Mouse (Mus musculus) fibroblast of lung, adult 2 months (primary cell): ENCODE results near the gene Atxn1.

Experiments
- DNase-seq: peaks from one replicate; pipeline ENCODE4 v3.0.0-alpha.2; 2011; ENCODE audit warnings: low read depth

The Atxn1 gene

DNA sequence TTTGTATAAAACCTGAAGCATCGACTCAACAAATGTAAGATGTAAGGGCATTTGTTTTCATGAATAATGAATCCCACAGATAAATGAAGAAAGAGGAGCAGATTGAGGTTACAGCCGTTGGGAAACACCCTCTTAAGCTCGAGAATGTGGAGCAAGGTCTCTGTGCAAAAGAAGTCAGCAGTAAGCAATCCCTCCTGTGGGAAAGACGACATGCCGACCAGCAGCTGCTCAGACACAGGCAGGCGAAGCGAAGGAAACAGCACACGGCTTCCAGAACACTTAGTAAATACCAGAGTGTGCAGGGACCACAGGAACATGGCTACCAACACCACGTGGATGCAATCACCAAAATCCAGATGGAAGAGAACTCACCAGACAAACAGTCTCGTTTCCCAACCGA is 294.8 kb downstream of the Atxn1 start:
- DNase-seq: no peak

DNA sequence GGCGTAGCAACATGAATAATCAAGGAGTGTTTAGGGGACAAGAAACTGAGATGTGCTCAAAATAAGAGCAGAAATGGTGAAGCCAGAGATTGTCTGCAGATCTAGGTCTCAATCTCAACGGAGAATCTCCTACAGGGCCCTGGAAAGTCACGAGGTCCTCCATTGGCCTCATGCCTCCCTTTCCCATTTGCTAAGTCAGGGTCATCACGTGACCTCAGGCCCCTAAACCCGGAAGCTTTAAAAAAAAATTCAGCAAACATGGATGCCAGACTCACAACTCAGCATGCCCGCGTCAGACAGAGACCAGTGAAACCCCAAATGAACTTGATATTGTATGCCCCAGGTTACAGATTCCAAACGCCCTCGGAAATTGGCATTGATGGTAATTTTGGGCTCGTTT is 302.0 kb downstream of the Atxn1 start:
- DNase-seq: no peak

DNA sequence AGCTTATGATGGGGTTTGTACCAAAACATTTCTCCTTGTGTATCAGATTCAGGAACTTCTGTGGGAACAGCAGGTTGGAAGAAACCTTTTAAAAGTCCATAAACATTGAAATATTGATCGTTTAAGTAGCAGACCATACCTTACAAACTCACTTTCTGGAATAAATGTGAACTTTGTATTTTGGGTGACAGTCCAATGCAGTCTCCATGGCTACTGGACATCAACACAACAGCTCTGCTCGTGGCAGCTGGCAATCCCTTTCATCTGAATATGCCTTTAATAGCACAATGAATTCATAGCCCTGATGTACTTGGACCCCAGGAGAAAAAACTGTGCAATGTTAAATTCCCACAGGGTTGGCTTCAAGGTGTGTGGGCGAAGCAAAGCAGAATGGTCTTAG is 302.6 kb downstream of the Atxn1 start:
- no peak for DNase-seq

DNA sequence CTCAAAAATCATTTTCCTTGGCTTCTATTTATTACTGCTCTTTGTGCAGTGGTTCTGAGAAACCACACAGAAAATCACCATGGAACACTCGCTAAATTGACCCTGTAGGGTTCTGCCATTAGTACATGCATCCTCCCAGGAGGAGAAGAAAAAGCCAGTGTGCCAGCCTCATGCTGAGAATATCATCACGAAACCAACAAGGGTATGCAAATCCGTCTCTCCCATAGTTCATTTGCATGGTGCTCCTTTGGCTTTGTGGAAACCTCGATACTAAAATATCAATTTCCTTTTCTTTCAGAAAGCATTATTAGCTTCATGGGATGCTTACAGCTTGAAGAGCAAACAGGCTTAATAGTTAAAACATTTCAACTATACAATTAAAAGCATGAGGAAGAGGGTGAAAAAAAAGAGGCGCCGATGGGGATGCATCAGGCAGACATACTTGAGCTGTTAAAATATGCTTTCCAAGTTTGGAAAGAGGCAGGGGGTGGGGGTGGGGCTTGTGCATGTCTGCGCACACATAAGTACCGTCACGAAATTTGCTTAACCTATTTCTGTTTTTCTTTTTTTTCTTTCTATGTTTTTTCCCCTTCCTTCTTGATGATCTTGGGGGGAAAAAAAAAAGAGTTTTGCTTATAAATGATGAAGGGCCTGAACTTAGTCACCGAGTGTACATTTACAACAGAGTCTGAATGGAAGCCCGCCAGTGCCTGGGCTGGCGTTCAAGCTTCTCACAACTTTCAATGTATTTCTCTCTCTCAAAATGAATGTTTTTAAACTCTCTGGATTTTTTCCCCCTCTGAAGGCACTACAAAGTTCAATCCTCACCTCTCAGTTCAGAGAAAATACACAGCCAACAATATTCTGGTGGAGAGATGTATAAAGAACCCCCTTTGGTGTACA is 303.3 kb downstream of the Atxn1 start:
- no peak for DNase-seq

DNA sequence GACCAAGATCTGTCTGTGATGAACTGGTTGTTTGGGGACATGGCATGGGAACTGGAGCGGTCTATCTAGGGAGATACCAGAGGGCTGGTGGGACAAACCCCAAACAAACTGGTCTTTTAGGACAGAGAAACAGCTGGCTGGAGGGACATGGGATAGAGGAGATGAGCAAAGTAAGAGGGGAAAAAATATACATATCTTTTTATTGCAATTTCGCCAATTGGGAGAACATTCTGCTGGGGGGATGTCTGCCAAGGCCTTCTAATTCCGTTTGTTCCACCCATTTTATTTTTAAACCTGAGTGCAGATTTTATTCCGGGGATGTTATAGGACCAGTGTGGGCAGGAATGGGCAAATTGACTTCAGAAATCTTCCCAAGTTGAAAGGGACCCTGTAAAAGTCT is 305.0 kb downstream of the Atxn1 start:
- DNase-seq: no peak

DNA sequence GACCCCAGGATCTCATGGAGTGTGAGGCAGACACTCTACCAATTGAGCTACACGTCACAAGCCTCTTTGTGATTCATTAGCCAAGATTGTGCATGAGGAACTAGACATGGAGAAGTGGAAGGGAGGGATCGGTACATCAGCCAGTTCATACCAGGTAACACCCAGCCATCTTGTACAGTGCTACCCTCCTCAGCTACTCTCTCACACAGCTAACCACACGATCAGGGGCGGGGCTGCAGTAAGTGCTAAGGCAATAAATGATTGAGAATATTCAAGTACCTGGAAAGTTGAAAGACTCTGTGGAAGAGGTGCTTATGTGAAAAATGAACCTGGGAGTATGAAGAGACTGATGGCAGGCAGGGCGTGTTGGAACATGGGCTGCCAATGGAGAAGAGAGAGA is 306.5 kb downstream of the Atxn1 start:
- DNase-seq: no peak

DNA sequence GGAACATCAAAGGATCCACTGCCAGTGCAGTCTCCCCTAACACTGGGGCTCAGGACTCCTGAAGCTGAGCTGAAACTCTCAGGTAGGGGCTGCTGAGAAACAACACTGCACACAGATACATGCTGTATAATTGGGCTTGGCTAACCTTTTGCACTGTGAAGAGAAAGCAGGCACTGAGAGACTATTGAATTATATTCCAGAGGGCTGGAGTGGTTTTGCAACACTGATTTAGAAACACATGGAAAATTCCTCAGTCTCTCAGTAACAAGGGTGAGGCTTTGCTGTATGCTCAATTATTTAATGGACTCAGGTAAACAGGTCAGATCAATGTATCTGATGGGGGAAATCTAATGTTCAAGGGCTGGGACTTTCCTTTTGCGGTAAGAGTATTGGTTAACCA is 307.6 kb downstream of the Atxn1 start:
- no peak for DNase-seq

DNA sequence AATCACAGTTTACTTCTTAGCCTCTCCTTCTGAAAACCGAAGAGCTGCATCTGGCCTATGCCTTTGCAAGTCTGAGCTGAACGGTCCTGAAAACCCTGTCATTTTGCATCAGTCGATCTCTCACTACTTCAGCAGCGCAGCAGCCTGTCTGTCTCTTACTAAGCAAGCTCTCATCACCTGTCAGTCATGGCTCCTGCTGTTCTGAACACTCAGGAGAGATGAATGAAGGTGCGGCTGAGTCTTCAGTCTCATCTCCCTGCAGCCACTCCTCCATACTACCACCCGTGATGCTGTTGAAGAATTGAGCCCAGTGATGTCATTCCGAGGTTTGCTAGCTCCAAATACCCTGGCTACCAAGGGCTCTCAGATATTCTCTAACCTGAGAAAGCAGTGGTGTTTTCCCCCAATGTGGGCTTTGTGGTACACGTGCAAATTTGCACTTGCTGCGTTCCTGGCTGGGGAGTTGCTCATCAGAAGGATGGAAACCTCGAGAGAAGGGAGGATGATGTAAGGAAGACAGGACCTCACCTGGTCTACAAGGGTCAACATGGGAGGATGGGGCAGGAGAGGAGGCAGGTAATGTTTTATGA is 313.1 kb downstream of the Atxn1 start:
- no peak for DNase-seq

DNA sequence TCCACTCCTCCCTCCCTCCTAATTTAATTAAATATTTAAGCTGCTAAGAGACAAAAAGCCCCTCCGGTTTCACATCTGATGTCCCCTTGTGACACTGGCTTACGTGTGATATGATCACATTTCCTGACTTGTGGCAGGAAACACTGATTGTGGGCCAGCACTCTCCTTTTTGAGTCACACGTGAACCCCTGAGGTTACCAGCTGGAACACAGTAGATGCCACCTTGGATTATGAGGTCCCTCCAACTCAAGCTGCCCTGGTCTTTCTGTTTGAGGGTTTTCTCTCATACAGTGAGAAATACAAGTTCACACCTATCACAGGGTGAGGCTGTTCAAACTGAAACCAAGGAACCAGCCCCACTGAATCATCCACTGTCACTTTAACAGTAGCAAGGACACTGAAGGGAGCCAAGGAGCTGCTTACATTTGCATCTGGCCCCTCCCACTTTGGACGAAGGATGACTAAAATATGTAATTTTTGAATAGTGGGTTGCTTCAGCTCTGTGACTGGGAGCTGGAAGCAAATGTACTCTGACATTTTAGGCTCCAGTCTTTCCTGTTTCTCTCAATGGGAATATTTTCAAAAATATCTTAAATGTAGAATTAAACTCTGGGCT is 315.5 kb downstream of the Atxn1 start:
- DNase-seq: no peak

DNA sequence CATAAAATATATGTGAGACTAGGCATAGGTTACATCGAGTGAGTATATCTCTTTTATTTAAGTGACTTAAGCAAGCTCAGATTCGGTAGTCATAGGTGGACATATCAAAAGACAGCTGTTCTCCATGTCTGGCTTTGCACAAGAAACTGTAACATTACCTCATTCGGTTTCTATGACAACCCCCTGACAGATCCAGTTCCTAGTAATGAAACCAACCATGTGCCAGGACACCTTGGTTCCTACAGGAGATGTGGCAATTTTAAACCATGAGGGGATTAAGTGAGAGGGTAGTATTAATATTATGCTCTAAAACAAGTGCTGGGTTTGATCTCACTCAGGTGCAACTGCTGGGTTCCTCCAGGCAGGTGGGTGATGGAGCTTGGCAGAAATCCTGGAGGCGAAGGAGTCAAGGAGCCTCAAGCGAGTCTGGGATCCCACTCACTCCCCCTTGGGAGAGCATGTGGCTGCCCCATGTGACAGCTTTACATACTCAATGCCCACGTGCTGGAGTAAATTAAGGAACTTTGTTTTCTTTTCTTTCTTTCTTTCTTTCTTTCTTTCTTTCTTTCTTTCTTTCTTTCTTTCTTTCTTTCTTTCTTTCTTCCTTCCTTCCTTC is 320.9 kb downstream of the Atxn1 start:
- DNase-seq: no peak

DNA sequence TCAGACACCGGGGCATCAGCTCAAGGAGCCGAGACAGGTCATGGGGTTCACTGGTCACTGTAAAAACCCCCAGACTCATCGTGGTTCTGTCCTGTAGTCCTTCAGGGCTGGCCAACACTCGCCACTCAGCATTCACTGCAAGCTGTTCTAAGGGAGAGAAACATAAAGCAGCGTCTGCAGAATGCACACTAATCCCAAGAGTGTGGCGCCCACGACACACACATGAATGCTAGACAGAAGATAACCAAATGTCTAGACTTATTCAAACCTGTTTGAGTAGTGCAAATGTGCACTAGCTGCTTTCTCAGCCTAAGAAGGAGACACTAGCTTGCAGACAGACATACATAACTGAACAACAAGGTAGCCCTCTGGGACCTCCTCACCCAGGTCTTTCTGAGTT is 321.9 kb downstream of the Atxn1 start:
- DNase-seq: no peak

DNA sequence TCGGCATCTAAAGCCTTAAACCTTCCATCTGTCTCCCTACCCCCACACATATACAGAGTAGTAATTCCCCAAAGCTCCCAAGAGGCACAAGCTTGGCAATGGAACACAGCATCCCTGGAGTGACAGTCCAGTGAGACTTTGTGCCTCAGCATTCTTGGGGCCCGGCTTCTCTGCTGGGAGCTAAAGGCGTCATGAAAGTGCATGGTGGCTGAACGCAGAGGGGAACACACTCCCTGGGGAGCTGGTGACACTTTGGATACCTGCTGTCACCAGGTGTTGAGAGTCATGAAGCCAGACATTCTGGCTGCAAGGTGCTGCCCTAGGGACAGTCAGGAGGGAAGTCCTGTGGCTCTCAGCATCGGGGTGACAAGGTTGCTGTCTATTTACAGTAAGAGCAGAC is 324.4 kb downstream of the Atxn1 start:
- DNase-seq: no peak

DNA sequence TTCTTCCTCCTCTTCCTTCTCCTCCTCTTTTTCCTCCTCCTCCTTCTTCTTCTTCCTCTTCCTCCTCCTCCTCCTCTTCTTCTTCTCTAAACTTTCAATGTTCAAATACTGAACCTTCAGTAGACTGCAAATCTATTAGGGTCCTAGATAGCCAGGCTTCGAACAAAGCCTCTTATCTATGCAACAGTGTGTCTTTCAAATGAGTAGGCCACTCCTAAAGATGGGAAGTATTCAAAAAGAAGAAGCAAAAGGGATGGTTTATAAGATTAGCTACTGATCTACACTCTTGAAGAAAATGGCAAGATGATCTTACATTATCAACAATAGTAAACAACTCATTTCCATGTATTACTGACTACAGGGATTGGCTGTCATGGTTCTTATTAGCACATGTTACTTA is 326.5 kb downstream of the Atxn1 start:
- no peak for DNase-seq

DNA sequence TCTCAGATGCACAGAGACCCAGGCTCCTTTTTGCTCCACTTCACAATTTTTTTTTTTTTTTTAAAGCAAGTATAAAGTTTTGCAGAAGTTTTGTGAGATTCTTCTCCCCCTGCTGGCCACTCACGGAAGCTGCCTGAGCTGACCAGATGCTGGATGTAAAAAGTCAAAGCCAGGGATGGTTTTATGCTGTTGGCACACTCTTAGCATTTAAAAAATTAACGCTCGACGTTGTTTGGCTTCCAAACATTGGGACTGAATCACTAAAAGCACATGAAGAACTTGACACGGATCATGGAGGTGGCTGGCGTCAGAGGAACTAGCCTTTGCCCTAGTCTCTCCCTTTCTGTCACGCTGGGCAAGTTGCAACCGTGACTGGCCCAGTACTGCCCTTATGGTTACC is 327.5 kb downstream of the Atxn1 start:
- DNase-seq: no peak

DNA sequence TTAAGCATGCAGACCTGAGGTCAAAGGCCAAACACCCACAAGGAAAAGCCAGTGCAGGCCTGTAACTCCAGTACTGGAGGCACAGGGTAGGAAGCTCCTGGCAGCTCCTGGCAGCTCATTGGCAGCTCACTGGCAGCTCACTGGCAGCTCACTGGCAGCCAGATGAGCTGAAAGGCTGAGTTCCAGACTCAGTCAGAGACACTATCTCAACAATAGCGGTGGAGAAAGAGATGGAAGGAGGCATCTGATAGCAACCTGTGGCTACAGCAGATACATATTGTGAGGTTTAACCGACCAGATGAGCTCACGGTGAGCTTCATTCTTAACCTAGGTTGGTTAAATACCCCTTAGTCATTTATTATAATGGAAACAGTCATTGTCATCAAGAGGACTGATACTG is 328.4 kb downstream of the Atxn1 start:
- no peak for DNase-seq

DNA sequence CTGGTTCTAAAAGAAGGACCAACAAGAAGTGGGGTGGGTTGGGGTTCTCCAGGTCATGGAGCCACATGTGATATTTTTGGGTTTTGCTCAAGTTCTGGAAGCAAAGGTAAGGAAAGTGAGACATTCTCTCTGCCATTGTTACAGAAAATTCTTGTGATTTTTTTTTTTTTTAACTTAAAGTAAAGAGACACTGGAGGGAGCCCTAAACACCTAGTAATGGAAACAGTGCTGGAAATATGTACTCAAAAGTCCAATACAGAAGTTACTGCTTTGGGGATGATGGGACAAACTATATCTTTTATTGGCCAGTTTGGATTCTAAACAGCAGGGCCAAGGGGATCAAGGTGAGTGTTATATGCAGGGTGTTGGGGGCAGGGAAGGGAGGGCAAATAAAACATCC is 330.9 kb downstream of the Atxn1 start:
- DNase-seq: no peak

DNA sequence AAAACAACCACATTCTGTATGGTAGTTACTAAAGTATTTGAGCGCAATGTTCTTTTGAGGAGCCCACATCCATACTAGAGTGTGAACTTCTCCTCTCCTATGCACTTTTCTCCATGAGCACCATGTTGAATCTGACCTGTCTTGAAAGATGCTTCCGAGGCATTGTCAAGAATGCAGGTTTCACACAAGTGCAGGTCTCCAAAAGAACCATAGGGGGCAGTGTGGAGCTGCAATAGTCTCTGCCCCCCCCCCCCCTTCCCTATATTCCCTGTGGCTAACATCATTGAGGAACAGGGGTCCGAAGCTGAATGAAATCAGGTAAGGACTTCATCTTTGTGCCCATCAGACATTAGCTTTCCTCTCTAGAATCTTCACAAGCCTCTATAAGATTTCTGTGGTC is 332.7 kb downstream of the Atxn1 start:
- no peak for DNase-seq

DNA sequence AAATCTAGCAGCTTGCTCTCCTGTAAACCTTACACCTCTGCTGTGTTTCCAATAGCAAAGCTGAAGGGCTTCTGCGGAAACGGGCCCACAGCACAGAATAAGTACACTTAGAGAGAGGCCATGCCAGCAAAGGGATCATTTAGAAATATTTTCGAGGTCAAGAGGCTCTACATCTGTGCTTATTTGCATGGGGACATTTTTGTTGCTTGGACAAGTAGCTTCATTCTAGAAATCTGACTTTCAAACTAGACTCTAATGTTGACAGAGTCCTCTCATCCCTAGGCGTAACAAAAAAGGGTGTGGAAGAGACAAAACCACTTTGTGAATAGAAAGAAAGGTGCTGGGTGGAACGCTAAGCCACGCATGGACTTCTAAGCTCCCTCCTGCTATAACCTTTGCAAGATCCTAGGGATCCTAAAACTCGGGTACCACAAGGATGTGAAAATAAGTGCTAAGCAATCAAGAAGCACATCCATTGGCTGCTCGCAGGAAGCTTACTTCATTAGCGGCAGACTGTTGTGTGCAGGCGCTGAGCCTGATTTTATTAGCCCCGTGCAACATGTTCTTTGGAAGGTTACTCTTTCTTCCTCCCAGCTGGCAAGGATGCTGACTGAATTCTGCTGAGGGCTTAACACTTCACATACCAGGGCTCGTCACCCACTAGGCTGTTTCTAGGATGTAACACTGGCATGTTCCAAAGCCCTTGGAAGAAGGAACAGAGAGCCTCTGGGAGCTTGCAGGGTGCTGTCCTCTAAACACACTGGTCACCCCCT is 334.1 kb downstream of the Atxn1 start:
- no peak for DNase-seq

DNA sequence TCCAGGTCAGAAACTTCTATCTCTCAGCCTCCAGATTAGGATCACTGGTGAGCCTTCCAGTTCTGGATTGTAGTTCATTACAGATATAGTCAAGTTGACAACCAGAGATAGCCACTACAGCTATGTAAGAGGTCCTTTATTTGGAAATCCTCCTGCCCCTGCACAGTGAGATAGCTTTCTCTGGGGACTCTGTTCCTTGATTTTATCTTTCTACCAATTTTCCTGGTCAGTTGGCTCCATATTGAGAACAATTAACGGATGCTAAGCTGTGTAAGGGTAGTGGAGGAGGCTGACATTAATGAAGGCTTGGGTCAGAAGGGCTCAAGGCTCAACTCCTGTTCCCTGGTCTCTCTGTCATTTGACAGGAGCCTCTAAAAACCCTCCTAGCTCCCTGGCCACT is 335.1 kb downstream of the Atxn1 start:
- DNase-seq: no peak

DNA sequence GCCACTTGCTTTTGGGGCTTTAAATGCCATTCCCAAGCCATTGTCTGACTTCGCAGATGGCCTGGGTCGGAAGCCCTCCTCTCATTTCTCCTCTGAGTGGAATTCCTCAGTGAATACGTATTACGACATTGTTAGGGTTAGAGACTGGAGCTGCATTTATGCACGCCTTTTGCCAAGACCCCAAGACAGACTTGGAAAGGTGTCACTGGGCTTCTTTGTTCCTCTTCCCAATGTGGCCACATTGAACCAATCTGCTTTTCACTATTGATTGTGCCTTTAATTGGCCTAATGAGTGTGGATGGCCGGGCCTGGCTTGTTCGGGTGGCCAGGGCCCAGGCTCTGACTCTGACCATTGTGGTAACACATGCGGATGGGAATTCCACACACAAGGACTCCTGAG is 336.5 kb downstream of the Atxn1 start:
- DNase-seq: no peak

DNA sequence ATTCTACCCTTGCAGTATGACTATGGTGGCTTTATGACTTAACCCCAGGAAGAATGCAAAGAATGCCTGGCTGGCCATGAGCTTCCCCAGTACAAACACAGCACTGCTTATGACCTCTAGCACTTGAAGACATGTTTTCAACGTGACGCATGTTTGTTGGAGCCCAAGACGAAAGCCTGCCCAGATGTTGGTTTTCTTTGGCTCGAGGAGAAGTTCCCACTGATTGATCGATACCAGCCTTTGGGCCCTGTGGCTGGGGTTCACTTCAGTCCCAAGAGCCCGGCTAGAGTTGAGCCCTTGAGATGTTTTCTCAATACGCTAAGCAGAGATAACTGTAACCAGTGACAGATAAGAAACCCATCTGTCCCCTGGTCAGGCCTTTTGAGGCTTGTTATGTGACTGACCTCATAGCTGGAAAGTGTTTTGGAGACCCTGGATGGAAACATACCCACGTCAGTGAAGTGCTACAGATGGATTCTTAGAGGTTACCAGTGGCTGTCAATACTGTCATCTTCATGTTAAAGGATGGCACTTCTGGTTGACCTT is 337.5 kb downstream of the Atxn1 start:
- DNase-seq: peak; percentile 83

DNA sequence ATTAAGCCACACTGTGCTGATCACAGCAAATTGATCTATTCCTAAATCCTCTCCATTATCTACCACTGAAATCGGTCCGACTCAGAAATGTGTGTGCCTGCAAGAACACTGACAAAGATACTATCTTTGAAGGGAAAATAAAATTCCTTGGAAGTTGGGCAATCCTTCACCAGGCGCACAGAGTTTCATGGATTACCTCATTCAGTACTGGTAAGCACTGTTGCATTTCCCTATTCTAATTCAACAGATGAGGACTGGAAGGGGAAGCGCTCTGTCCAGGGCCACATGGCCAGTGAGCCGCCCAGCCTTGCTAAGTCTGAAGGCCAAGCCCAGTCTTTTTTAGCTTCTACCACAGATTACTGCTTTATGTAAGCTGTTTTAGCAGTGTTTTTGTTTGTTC is 339.1 kb downstream of the Atxn1 start:
- DNase-seq: no peak
